Mouse (Mus musculus) heart, postnatal 36 days (tissue): ENCODE measurements at regions not wholly inside any gene's neighbourhood (a gene's known extent, or its start where the extent isn't known, plus 50 kb on each side); places are given as distances from the start of the nearest gene placed in this dataset.
A peak's percentile ranks its signal among the peaks of the same experiment; 100 is the strongest.

Source experiments
- DNase-seq, 2 experiments: peaks; one replicate each; pipeline ENCODE4 v3.0.0; 2021 to 2022
- intact Hi-C: fragments of 180-260 bp; cut with DNase I; formaldehyde crosslinking; loops from one replicate; pipeline ENCODE4 v1.15.1; 2025

- intact Hi-C loops, result no loop called here
- no peak for DNase-seq
Observed at GRCm38 (mm10) chr13:16656110-16656509, 644.5 kb downstream of the Inhba start.

GRCm38 (mm10) chr13:16659894-16660293 is 648.2 kb downstream of the Inhba start:
- intact Hi-C loops, result no loop called here
- DNase-seq, result no peak

- no peak for DNase-seq
- intact Hi-C loops, result no loop called here
Observed at GRCm38 (mm10) chr13:16668652-16669051, 657.0 kb downstream of the Inhba start.

GRCm38 (mm10) chr13:16669281-16669680 is 657.6 kb downstream of the Inhba start:
- intact Hi-C loops, result no loop called here
- DNase-seq, result no peak

- intact Hi-C loops, result no loop called here
- DNase-seq, result no peak
Observed at GRCm38 (mm10) chr13:16670047-16670733, 658.5 kb downstream of the Inhba start.

GRCm38 (mm10) chr13:16670736-16671135 is 659.1 kb downstream of the Inhba start:
- intact Hi-C loops, result no loop called here
- no peak for DNase-seq

GRCm38 (mm10) chr13:16676873-16677272 is 665.2 kb downstream of the Inhba start:
- no peak for DNase-seq
- intact Hi-C loops, result no loop called here

GRCm38 (mm10) chr13:16678246-16679024 is 666.8 kb downstream of the Inhba start:
- no peak for DNase-seq

GRCm38 (mm10) chr13:16694201-16694600 is 682.5 kb downstream of the Inhba start:
- no peak for DNase-seq
- intact Hi-C loops, result no loop called here

More at GRCm38 (mm10) chr13:16678246-16679024, 666.8 kb downstream of the Inhba start:
- intact Hi-C loops, result no loop called here

- intact Hi-C loops, result no loop called here
- no peak for DNase-seq
Observed at GRCm38 (mm10) chr13:16700934-16701333, 689.3 kb downstream of the Inhba start.

- intact Hi-C loops, result no loop called here
- no peak for DNase-seq
Observed at GRCm38 (mm10) chr13:16702138-16702537, 690.5 kb downstream of the Inhba start.

GRCm38 (mm10) chr13:16705217-16706104 is 693.8 kb downstream of the Inhba start:
- intact Hi-C loops, result no loop called here
- no peak for DNase-seq

- no peak for DNase-seq
- intact Hi-C loops, result no loop called here
Observed at GRCm38 (mm10) chr13:16706105-16706442, 694.4 kb downstream of the Inhba start.

GRCm38 (mm10) chr13:16715296-16715960 is 703.8 kb downstream of the Inhba start:
- peak; percentile 3 to 45 for DNase-seq
- intact Hi-C loops, result loop anchor here (5.0 to 10.0 kb wide), 2 partner anchors 47 to 219 kb away; no protein-coding TSS in a partner anchor

- intact Hi-C loops, result loop anchor here (5.0 to 10.0 kb wide), 2 partner anchors 46 to 218 kb away; no protein-coding TSS in a partner anchor
- peak in 1 of 2 experiments; percentile 15 for DNase-seq
Observed at GRCm38 (mm10) chr13:16716340-16716739, 704.7 kb downstream of the Inhba start.

GRCm38 (mm10) chr13:16716796-16717749 is 705.4 kb downstream of the Inhba start:
- DNase-seq, result peak in 1 of 2 experiments; percentile 11
- intact Hi-C loops, result loop anchor here (5.0 to 10.0 kb wide), 2 partner anchors 45 to 218 kb away; no protein-coding TSS in a partner anchor

- DNase-seq, result no peak
- intact Hi-C loops, result no loop called here
Observed at GRCm38 (mm10) chr13:16720090-16720489, 708.4 kb downstream of the Inhba start.

- no peak for DNase-seq
- intact Hi-C loops, result no loop called here
Observed at GRCm38 (mm10) chr13:16725350-16725749, 713.7 kb downstream of the Inhba start.

- DNase-seq, result no peak
Observed at GRCm38 (mm10) chr13:16738313-16738712, 726.7 kb downstream of the Inhba start.

More at GRCm38 (mm10) chr13:16738313-16738712, 726.7 kb downstream of the Inhba start:
- intact Hi-C loops, result no loop called here
